Mouse (Mus musculus): ENCODE measurements around the gene Rapgef6. TPM values are rescaled to one million over a fixed set of nuclear protein-coding genes. Genes with fewer than 3 reads are reported as not detected.

Gene Rapgef6
- polyA plus RNA-seq, 1 experiment from 2014 or later, result 39.7 TPM

GRCm38 (mm10) chr11:54646420-54646819 is 123.8 kb downstream of the Rapgef6 start:
- Histone ChIP-seq H3K9ac (no peak overlapping the region), H3K9me3 (no peaks in the 10 kb centered on the region), H3K4me3 (no peak overlapping the region), H3K4me1 (no peaks in the 10 kb centered on the region), H3K4me2 (replicated peaks) (no peak overlapping the region), H3K36me3 (peaks cover 31% of the 10 kb centered on the region), H3K27ac (no peak overlapping the region), H3K27me3 (no peaks in the 10 kb centered on the region)
- WGBS, result 91% methylated on average over 4 of the region's 4 CpGs
- no peak for ATAC-seq (ENCODE audit: low FRiP score, low read depth)

DNA sequence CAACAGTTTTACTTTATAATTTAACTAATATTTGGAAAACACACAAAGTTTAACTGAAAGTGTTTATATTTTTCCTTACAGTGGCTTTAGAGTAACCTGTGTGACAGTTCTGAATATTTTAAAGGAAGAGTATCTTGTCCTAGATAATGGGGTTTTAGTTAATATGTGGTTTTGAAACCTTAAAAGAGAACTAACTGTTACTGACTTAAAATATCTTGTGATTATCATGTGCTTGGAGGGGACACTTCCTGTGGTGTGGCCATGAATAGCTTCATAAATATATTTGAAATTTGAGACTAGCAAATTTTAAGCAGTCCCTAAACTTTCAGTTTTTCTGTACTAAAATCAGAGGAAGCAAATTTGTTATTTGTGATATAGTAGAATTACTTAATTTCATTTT is 125.9 kb downstream of the Rapgef6 start:
- no peak for ATAC-seq (ENCODE audit: low FRiP score, low read depth)
- H3K4me2 ChIP-seq (replicated peaks), result no peak overlapping the region

GRCm38 (mm10) chr11:54655420-54655819 is 132.8 kb downstream of the Rapgef6 start:
- 86% methylated on average over 2 of the region's 2 CpGs for WGBS
- Histone ChIP-seq H3K27ac (no peak overlapping the region), H3K27me3 (no peaks in the 10 kb centered on the region), H3K4me3 (no peak overlapping the region), H3K9ac (no peak overlapping the region), H3K36me3 (peaks cover 17% of the 10 kb centered on the region), H3K4me1 (no peaks in the 10 kb centered on the region), H3K4me2 (replicated peaks) (no peak overlapping the region), H3K9me3 (no peaks in the 10 kb centered on the region)
- no peak for ATAC-seq (ENCODE audit: low FRiP score, low read depth)

More for the DNA sequence above, 125.9 kb downstream of the Rapgef6 start:
- peaks cover 20% of the 10 kb centered on the region for H3K36me3 ChIP-seq
- no peak overlapping the region for H3K27ac ChIP-seq
- no peak overlapping the region for H3K9ac ChIP-seq
- H3K4me3 ChIP-seq, result no peak overlapping the region
- H3K9me3 ChIP-seq, result no peaks in the 10 kb centered on the region
- H3K4me1 ChIP-seq, result no peaks in the 10 kb centered on the region
- H3K27me3 ChIP-seq, result no peaks in the 10 kb centered on the region

- Histone ChIP-seq H3K4me2 (replicated peaks) (no peak overlapping the region), H3K4me3 (no peak overlapping the region), H3K9ac (no peak overlapping the region), H3K27ac (no peak overlapping the region), H3K9me3 (no peaks in the 10 kb centered on the region), H3K36me3 (peaks cover 22% of the 10 kb centered on the region), H3K27me3 (no peaks in the 10 kb centered on the region), H3K4me1 (no peaks in the 10 kb centered on the region)
- 78% methylated on average over 8 of the region's 8 CpGs for WGBS
- no peak for ATAC-seq (ENCODE audit: low FRiP score, low read depth)
Measured at GRCm38 (mm10) chr11:54673575-54674298, 151.1 kb downstream of the Rapgef6 start.

- 99% methylated on average over 2 of the region's 2 CpGs for WGBS
- Histone ChIP-seq H3K36me3 (peaks cover 39% of the 10 kb centered on the region), H3K4me3 (no peak overlapping the region), H3K9ac (no peak overlapping the region), H3K27me3 (no peaks in the 10 kb centered on the region), H3K27ac (no peak overlapping the region), H3K4me2 (replicated peaks) (no peak overlapping the region), H3K4me1 (no peaks in the 10 kb centered on the region), H3K9me3 (no peaks in the 10 kb centered on the region)
- ATAC-seq (ENCODE audit: low FRiP score, low read depth), result no peak
Measured at GRCm38 (mm10) chr11:54675792-54676489, 153.3 kb downstream of the Rapgef6 start.

DNA sequence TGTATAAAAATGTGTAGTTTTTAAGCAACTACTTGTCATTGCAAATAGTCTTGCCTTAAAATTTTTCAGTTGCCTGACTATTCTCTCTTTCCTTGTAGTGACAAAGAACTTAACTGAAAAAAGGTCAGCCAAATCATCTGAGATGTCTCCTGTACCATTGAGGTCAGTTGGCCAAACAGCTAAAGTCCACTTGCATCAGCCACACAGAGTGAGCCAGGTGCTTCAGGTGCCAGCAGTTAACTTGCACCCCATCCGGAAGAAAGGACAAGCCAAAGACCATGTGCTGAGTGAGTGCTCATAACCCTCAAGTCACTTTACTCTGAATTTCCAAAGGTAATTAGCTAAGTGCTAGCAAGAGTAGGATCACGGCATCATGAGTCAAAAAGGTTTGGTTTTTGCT is 156.5 kb downstream of the Rapgef6 start:
- Histone ChIP-seq H3K4me2 (replicated peaks) (no peak overlapping the region), H3K9ac (no peak overlapping the region), H3K4me1 (no peaks in the 10 kb centered on the region), H3K4me3 (no peak overlapping the region), H3K36me3 (peaks cover 46% of the 10 kb centered on the region), H3K27ac (no peak overlapping the region), H3K27me3 (no peaks in the 10 kb centered on the region), H3K9me3 (no peaks in the 10 kb centered on the region)
- 90% methylated on average over 2 of the region's 2 CpGs for WGBS
- no peak for ATAC-seq (ENCODE audit: low FRiP score, low read depth)

DNA sequence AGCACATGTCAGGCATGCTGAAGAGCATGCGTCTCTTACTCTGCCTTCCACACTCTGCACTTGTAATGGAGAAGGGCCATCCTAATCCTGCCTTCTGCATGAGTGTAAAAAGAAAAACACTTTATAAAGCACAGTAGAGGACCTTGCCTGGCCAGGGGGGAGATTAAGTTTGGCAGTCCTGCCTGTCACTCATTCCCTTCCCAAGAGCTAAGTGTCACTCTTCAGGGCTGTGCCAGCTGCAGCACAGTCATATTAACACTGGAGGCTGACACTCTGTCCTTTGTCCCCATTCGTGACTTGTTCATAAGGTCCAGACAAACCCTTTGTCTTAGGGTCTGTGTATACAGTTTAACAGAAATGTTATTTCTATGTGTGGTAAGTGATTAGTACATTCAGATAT is 162.2 kb downstream of the Rapgef6 start:
- Histone ChIP-seq H3K4me2 (replicated peaks) (no peak overlapping the region), H3K9me3 (no peaks in the 10 kb centered on the region), H3K4me1 (peaks cover 14% of the 10 kb centered on the region), H3K4me3 (no peak overlapping the region), H3K36me3 (peaks cover 32% of the 10 kb centered on the region), H3K27me3 (no peaks in the 10 kb centered on the region), H3K27ac (no peak overlapping the region), H3K9ac (no peak overlapping the region)
- ATAC-seq (ENCODE audit: low FRiP score, low read depth), result peak; percentile 64; the same call in 1 of the 2 replicates
- 78% methylated on average over 2 of the region's 2 CpGs for WGBS

DNA sequence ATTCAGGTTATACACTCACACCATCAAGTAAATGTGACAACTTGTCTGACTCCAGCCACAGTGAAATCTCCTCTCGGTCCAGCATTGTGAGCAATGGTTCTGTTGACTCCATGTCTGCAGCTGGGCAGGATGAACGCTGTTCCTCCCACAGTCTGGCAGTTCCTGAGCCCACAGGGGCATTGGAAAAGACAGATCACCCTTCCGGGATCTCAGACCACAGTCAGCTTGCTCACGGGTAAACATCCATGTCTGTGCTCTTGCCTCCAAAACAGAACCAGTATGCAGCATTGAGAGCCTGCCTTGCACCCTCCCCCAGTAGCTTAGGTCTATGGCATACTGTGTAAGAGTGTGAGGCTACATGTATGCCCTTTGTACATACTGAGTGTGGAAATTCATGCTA is 167.5 kb downstream of the Rapgef6 start:
- ATAC-seq (ENCODE audit: low FRiP score, low read depth), result no peak
- Histone ChIP-seq H3K36me3 (peaks cover 47% of the 10 kb centered on the region), H3K9me3 (no peaks in the 10 kb centered on the region), H3K27ac (no peak overlapping the region), H3K4me2 (replicated peaks) (no peak overlapping the region), H3K27me3 (no peaks in the 10 kb centered on the region), H3K4me1 (peaks cover 14% of the 10 kb centered on the region), H3K4me3 (no peak overlapping the region), H3K9ac (no peak overlapping the region)
- 84% methylated on average over 4 of the region's 4 CpGs for WGBS

GRCm38 (mm10) chr11:54691179-54691578 is 168.5 kb downstream of the Rapgef6 start:
- Histone ChIP-seq H3K4me3 (no peak overlapping the region), H3K36me3 (peaks cover 49% of the 10 kb centered on the region), H3K9me3 (no peaks in the 10 kb centered on the region), H3K27ac (no peak overlapping the region), H3K4me2 (replicated peaks) (no peak overlapping the region), H3K27me3 (no peaks in the 10 kb centered on the region), H3K9ac (no peak overlapping the region), H3K4me1 (peaks cover 14% of the 10 kb centered on the region)
- ATAC-seq (ENCODE audit: low FRiP score, low read depth), result no peak
- 87% methylated on average over 4 of the region's 4 CpGs for WGBS

- H3K27ac ChIP-seq, result no peak overlapping the region
- no peaks in the 10 kb centered on the region for H3K9me3 ChIP-seq
- peaks cover 63% of the 10 kb centered on the region for H3K36me3 ChIP-seq
- no peak for ATAC-seq (ENCODE audit: low FRiP score, low read depth)
- H3K4me2 ChIP-seq (replicated peaks), result no peak overlapping the region
- no peak overlapping the region for H3K9ac ChIP-seq
- WGBS, result 88% methylated on average over 6 of the region's 6 CpGs
- peaks cover 3% of the 10 kb centered on the region; the same call in 1 of the 2 replicates for H3K4me1 ChIP-seq
- H3K27me3 ChIP-seq, result no peaks in the 10 kb centered on the region
- no peak overlapping the region for H3K4me3 ChIP-seq
Measured at GRCm38 (mm10) chr11:54693696-54694095, 171.0 kb downstream of the Rapgef6 start.

- Histone ChIP-seq H3K4me3 (no peak overlapping the region), H3K27ac (no peak overlapping the region), H3K27me3 (no peaks in the 10 kb centered on the region), H3K9ac (no peak overlapping the region), H3K4me2 (replicated peaks) (no peak overlapping the region), H3K4me1 (no peaks in the 10 kb centered on the region), H3K36me3 (peaks cover 65% of the 10 kb centered on the region), H3K9me3 (no peaks in the 10 kb centered on the region)
- 60% methylated on average over 8 of the region's 8 CpGs for WGBS
- no peak for ATAC-seq (ENCODE audit: low FRiP score, low read depth)
Measured at GRCm38 (mm10) chr11:54694291-54694690, 171.6 kb downstream of the Rapgef6 start.

- Histone ChIP-seq H3K4me2 (replicated peaks) (no peak overlapping the region), H3K36me3 (peaks cover 56% of the 10 kb centered on the region), H3K4me1 (no peaks in the 10 kb centered on the region), H3K9me3 (no peaks in the 10 kb centered on the region), H3K27me3 (no peaks in the 10 kb centered on the region), H3K4me3 (no peak overlapping the region), H3K9ac (no peak overlapping the region), H3K27ac (no peak overlapping the region)
- ATAC-seq (ENCODE audit: low FRiP score, low read depth), result no peak
- 64% methylated on average over 4 of the region's 4 CpGs for whole genome bisulfite sequencing
Measured at GRCm38 (mm10) chr11:54695951-54696350, 173.3 kb downstream of the Rapgef6 start.
